Mouse (Mus musculus): ENCODE measurements around the gene Alox5. TPM values are rescaled to one million over a fixed set of nuclear protein-coding genes. Genes with fewer than 3 reads are reported as not detected.

The Alox5 gene
- polyA plus RNA-seq, 1 experiment: not detected

GRCm38 (mm10) chr6:116422991-116423390, 38.0 kb downstream of the Alox5 start:
- WGBS: 90% methylated on average over 7 of the region's 7 CpGs
- TF ChIP-seq POLR2A (IDR thresholded peaks at IDR 0.05; ENCODE audit: insufficient read depth, low read depth, low read length) (no peak), CTCF (IDR thresholded peaks at IDR 0.05; ENCODE audit: insufficient read depth, low read depth, low read length) (no peak)
- peaks cover 6% of the 10 kb centered on the region; the same call in 1 of the 2 replicates for H3K4me1 ChIP-seq (ENCODE audit: control insufficient read depth, insufficient read depth, low read length)
- no peak overlapping the region for H3K27ac ChIP-seq (ENCODE audit: insufficient read depth, low read depth, low read length)
- H3K4me3 ChIP-seq (ENCODE audit: insufficient read depth, low read depth, low read length): no peak overlapping the region

GRCm38 (mm10) chr6:116420271-116420670, 40.7 kb downstream of the Alox5 start:
- peaks cover 6% of the 10 kb centered on the region; the same call in 1 of the 2 replicates for H3K4me1 ChIP-seq (ENCODE audit: control insufficient read depth, insufficient read depth, low read length)
- 60% methylated on average over 10 of the region's 10 CpGs for WGBS
- no peak for TF ChIP-seq POLR2A (IDR thresholded peaks at IDR 0.05; ENCODE audit: insufficient read depth, low read depth, low read length)
- TF ChIP-seq CTCF (IDR thresholded peaks at IDR 0.05; ENCODE audit: insufficient read depth, low read depth, low read length): no peak
- no peak overlapping the region for H3K27ac ChIP-seq (ENCODE audit: insufficient read depth, low read depth, low read length)
- H3K4me3 ChIP-seq (ENCODE audit: insufficient read depth, low read depth, low read length): no peak overlapping the region

GRCm38 (mm10) chr6:116419699-116420098, 41.3 kb downstream of the Alox5 start:
- peaks cover 6% of the 10 kb centered on the region; the same call in 1 of the 2 replicates for H3K4me1 ChIP-seq (ENCODE audit: control insufficient read depth, insufficient read depth, low read length)

GRCm38 (mm10) chr6:116418487-116418886, 42.5 kb downstream of the Alox5 start:
- Histone ChIP-seq H3K4me1 (ENCODE audit: control insufficient read depth, insufficient read depth, low read length) (peaks cover 6% of the 10 kb centered on the region; the same call in 1 of the 2 replicates), H3K27ac (ENCODE audit: insufficient read depth, low read depth, low read length) (no peak overlapping the region), H3K4me3 (ENCODE audit: insufficient read depth, low read depth, low read length) (no peak overlapping the region)
- TF ChIP-seq POLR2A (IDR thresholded peaks at IDR 0.05; ENCODE audit: insufficient read depth, low read depth, low read length) (no peak), CTCF (IDR thresholded peaks at IDR 0.05; ENCODE audit: insufficient read depth, low read depth, low read length) (no peak)
- 71% methylated on average over 1 of the region's 1 CpGs for WGBS

More at GRCm38 (mm10) chr6:116419699-116420098, 41.3 kb downstream of the Alox5 start:
- TF ChIP-seq CTCF (IDR thresholded peaks at IDR 0.05; ENCODE audit: insufficient read depth, low read depth, low read length) (no peak), POLR2A (IDR thresholded peaks at IDR 0.05; ENCODE audit: insufficient read depth, low read depth, low read length) (no peak)
- WGBS: 54% methylated on average over 6 of the region's 6 CpGs
- no peak overlapping the region for H3K27ac ChIP-seq (ENCODE audit: insufficient read depth, low read depth, low read length)
- H3K4me3 ChIP-seq (ENCODE audit: insufficient read depth, low read depth, low read length): no peak overlapping the region

GRCm38 (mm10) chr6:116417518-116418315, 43.3 kb downstream of the Alox5 start:
- H3K27ac ChIP-seq (ENCODE audit: insufficient read depth, low read depth, low read length): no peak overlapping the region
- TF ChIP-seq POLR2A (IDR thresholded peaks at IDR 0.05; ENCODE audit: insufficient read depth, low read depth, low read length) (no peak), CTCF (IDR thresholded peaks at IDR 0.05; ENCODE audit: insufficient read depth, low read depth, low read length) (no peak)
- peaks cover 6% of the 10 kb centered on the region; the same call in 1 of the 2 replicates for H3K4me1 ChIP-seq (ENCODE audit: control insufficient read depth, insufficient read depth, low read length)
- 66% methylated on average over 6 of the region's 6 CpGs for WGBS
- H3K4me3 ChIP-seq (ENCODE audit: insufficient read depth, low read depth, low read length): no peak overlapping the region

GRCm38 (mm10) chr6:116416000-116416552, 44.9 kb downstream of the Alox5 start:
- Histone ChIP-seq H3K27ac (ENCODE audit: insufficient read depth, low read depth, low read length) (no peak overlapping the region), H3K4me1 (ENCODE audit: control insufficient read depth, insufficient read depth, low read length) (peaks cover 6% of the 10 kb centered on the region; the same call in 1 of the 2 replicates), H3K4me3 (ENCODE audit: insufficient read depth, low read depth, low read length) (no peak overlapping the region)
- 90% methylated on average over 6 of the region's 6 CpGs for WGBS
- TF ChIP-seq CTCF (IDR thresholded peaks at IDR 0.05; ENCODE audit: insufficient read depth, low read depth, low read length): no peak
- no peak for TF ChIP-seq POLR2A (IDR thresholded peaks at IDR 0.05; ENCODE audit: insufficient read depth, low read depth, low read length)

- no peak overlapping the region for H3K27ac ChIP-seq (ENCODE audit: insufficient read depth, low read depth, low read length)
- TF ChIP-seq CTCF (IDR thresholded peaks at IDR 0.05; ENCODE audit: insufficient read depth, low read depth, low read length) (no peak), POLR2A (IDR thresholded peaks at IDR 0.05; ENCODE audit: insufficient read depth, low read depth, low read length) (no peak)
- no peak overlapping the region for H3K4me3 ChIP-seq (ENCODE audit: insufficient read depth, low read depth, low read length)
- peaks cover 4% of the 10 kb centered on the region; the same call in 1 of the 2 replicates for H3K4me1 ChIP-seq (ENCODE audit: control insufficient read depth, insufficient read depth, low read length)
- WGBS: 82% methylated on average over 12 of the region's 12 CpGs
These were observed 45.8 kb downstream of the Alox5 start for GRCm38 (mm10) chr6:116415126-116415676.

GRCm38 (mm10) chr6:116412546-116413325, 48.2 kb downstream of the Alox5 start:
- TF ChIP-seq CTCF (IDR thresholded peaks at IDR 0.05; ENCODE audit: insufficient read depth, low read depth, low read length): no peak
- TF ChIP-seq POLR2A (IDR thresholded peaks at IDR 0.05; ENCODE audit: insufficient read depth, low read depth, low read length): no peak
- no peak overlapping the region for H3K27ac ChIP-seq (ENCODE audit: insufficient read depth, low read depth, low read length)
- peaks cover 9% of the 10 kb centered on the region for H3K4me1 ChIP-seq (ENCODE audit: control insufficient read depth, insufficient read depth, low read length)
- 94% methylated on average over 14 of the region's 14 CpGs for WGBS
- H3K4me3 ChIP-seq (ENCODE audit: insufficient read depth, low read depth, low read length): no peak overlapping the region
